Mouse (Mus musculus) left cerebral cortex, adult 11 months (tissue): Measurements from ENCODE around the gene Meioc.
"Not testable (repeated sequence)": the region's sequence is repeated elsewhere in the genome, so short reads cannot be mapped to it uniquely, and the experiment has no call there.

Experiments
- DNase-seq: peaks from one replicate; pipeline ENCODE4 v3.0.0; 2022; ENCODE audit warnings: low spot score

Meioc gene

GRCm38 (mm10) chr11:102690162-102690561 lies 26.6 kb downstream of the Meioc start:
- peak; percentile 40 for DNase-seq

GRCm38 (mm10) chr11:102695289-102695688 lies 31.8 kb downstream of the Meioc start:
- DNase-seq = no peak

- peak; percentile 73 for DNase-seq
Observed at GRCm38 (mm10) chr11:102697338-102698017, 34.0 kb downstream of the Meioc start, which contains the start of gene Ccdc43. Ccdc43 (minus strand) TSS chr11:102697782.

GRCm38 (mm10) chr11:102698018-102698476 lies 34.5 kb downstream of the Meioc start:
- DNase-seq = no peak

GRCm38 (mm10) chr11:102702206-102702605 lies 38.7 kb downstream of the Meioc start:
- DNase-seq = not testable (repeated sequence)

- DNase-seq = no peak
Observed at GRCm38 (mm10) chr11:102712411-102712810, 48.9 kb downstream of the Meioc start.

GRCm38 (mm10) chr11:102714578-102714977 lies 51.1 kb downstream of the Meioc start:
- not testable (repeated sequence) for DNase-seq

- DNase-seq = no peak
Observed at GRCm38 (mm10) chr11:102716135-102716534, 52.6 kb downstream of the Meioc start.

- DNase-seq = no peak
Observed at GRCm38 (mm10) chr11:102725574-102725973, 62.1 kb downstream of the Meioc start.

GRCm38 (mm10) chr11:102728614-102729013 lies 65.1 kb downstream of the Meioc start:
- peak; percentile 25 for DNase-seq

GRCm38 (mm10) chr11:102729835-102730234 lies 66.3 kb downstream of the Meioc start:
- DNase-seq = no peak

GRCm38 (mm10) chr11:102731366-102731765 lies 67.8 kb downstream of the Meioc start:
- no peak for DNase-seq
